Mouse (Mus musculus) spleen, postnatal 4 days (tissue): ENCODE results near the gene Hoxd10.

Source experiments
- DNase-seq, 2 experiments: peaks; one replicate each; pipeline ENCODE4 v3.0.0; 2022; ENCODE audit warnings: low spot score in 2 of 2

Gene Hoxd10

GRCm38 (mm10) chr2:74709465-74710419 lies 18.0 kb downstream of the Hoxd10 start:
- no peak for DNase-seq

- no peak for DNase-seq
Measured at GRCm38 (mm10) chr2:74710929-74711543, 19.3 kb downstream of the Hoxd10 start.

DNA sequence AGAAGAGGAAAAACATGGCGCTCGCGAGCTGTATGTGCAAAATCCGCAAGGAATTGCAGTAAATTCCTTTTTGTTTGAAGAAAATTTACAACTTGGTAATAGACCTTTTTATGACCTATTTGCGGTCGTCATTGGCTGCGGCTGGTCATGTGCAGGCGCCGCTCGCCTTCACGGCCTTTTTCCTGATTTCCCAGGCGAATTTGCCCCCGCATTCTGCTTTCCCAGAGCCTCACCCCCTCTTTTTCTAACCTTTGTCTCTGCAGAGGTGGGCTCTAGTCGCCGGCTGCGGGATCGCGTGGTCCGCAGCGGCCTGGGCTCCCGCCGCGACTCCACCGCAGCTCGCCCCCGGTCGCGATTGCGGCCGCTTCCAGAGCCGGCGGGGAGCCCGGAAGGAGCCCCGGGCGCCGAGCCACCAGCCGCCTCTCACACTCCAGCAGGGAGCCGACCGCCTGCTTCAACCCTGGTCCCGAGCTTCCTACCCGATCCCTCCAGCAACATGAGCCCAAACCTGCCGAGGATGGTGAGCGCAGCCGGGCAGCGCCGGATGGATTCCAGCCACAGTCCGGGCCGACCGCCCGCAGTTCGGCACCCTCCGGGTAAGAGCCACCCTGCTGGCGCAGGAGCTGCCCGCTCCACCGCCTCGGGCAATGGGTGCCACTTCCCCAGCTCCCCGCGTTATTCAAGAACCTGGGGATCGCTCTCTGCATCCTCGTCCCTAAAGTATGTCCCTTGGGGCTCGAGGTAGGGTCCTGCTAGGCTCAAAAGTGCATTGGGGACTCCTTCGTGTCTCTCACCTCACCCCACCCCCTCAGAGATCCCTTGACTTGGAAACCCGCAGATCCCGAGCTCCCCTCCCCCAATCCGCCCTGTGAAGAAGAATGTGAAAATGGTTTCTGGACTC lies 20.2 kb downstream of the Hoxd10 start, which contains the start of the genes Hoxd3 and Hoxd4:
Gene Hoxd3 (plus strand): TSS at position 207 of the 901 bp plus-strand sequence.
Gene Hoxd4 (plus strand): TSS at position 209 of the 901 bp plus-strand sequence.
- DNase-seq = no peak

DNA sequence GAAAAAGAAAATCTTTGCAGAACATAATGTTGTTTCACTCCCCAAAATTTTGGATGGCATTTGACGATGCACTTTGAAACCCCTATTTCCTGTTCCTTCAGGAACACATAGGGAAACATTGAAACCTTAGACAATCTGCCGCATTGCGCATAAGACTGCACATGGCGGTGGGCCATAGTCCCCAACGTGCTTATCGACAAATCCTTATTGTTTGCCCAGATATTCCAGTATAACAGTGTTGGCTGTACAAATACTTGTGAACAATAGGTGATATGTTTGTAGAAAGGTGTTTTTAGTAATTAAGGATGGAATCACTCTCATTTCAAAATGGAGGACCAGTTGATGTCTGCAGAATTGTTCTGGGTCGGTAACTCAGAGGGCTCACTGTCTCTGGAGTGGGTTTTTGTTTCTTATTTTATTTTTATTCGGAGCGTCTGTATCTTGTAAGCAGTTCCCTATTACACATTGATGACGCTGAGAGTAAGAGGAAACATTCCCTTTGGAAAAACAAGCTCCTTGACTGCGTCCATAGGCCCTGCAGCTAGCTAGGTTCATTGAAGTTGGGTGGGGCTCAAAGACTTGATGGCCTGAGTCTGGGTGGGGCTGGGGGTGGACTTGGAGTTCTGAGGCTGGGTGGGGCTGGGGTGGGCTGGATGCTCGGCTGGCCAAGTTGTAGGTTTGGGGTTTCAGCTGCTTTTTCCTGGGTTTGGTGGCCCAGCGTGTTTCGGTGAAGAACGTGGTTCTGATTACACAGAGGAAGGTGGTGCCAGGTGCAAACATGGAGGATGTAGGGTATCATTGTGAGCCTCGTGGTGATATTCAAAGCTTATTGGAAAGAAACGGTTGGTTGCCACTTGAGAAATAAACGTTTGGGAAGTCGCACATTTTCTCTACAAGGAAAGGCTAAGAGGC lies 21.8 kb downstream of the Hoxd10 start:
- DNase-seq = no peak

DNA sequence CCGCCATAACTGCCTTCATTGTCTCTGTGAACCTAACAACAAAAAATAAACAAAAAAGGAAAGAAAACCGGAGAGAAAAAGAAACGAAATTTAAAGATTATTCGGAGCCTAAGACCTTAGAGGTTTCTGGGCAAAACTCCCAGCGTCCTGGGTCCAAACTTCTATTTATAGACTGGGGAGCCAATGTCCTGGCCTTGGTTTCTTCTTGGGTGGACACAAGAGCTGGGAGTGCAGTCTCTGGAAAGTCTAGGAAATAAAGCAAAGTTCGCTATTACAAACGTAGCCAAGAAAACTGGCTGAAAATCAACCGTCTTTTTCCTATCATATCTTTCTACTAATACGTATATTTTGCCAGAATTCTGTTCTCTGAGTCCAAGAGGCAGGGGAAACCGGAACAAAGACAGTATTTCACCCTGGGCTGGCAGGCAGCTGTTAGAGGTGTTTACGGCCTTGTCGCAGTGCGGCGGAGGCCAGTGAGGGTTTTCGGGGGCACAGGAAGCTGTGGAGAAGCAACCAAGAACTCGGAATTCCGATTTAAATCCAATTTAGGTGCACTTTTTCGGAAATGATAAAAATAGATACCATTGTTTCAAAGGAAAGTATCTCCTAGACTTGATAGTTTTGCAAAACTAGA lies 22.5 kb downstream of the Hoxd10 start:
- DNase-seq = no peak

- no peak for DNase-seq
Measured at GRCm38 (mm10) chr2:74714881-74715280, 23.2 kb downstream of the Hoxd10 start.

DNA sequence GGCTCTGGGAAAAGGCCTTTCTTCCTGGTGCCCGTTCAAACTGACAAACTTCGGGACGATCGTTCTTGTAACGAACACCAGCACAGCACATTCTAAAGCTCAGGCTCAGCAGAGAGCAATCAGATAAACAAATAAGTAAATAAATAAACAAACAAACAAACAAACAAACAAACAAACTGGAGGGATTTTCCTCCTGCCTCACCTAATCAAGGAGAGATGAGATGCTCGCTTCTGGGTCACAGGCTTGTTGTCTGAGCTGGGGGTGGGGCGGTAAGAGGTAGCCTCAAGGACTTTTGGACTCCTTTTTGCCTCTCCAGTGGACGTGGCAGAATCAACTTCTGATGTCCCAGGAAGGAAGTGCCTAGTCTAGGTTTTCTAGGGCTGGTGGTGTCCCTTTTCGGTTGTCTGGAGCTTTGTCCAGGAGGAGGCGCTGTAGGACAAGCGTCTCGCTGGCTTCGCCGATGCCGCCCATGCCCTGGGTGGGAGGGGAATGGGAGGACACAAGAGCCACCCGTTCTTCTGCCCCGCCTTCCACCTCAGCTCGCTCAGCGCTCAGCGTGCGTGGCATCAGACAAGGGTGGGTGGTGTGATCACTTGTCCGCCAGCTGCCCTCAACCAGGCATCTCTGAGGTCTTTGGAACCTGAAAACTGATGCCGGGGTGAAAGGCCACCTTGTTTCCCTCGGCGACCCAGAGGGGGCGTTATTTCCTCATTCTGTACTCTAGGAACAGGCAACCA lies 23.9 kb downstream of the Hoxd10 start:
- DNase-seq = peak; percentile 68 to 88

DNA sequence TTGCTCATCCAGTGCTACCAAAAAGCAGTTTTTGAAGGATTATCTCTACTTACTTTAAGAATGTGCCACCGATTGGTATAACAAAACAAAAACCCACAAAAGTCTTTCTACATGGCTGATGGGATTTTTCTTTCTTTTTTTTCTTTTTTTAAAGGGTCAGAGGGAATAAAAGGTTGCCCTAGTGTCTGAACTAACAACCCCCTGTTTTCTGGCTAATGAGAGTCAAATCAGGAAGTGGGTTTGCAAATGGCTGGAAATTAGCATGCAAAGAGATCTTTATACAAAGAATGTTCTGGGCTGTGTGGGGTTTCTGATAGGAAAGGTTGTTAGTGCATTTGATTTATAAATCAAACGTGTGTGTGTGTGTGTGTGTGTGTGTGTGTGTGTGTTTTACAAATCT lies 28.7 kb downstream of the Hoxd10 start:
- no peak for DNase-seq

- DNase-seq = no peak
Measured at GRCm38 (mm10) chr2:74720955-74721491, 29.3 kb downstream of the Hoxd10 start.

DNA sequence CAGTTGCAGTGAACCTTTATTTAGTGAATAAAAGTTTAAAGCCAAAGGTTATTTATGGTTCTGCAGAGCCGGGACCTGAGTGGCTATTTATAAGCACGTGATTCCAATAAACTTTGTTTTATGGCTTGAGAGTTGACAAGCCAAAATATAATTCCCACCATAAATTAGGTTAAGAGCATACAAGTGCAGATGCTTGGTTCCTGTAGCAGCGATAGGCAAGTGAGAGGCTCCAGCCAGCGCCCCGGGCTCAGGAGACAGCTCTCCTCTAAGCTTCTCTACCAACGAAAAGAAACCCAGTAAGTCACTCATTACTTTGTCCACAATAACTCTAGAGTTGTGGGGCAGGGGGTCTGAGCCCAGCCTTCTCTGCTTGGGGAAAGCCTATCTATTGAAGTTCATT lies 30.2 kb downstream of the Hoxd10 start:
- no peak for DNase-seq

- DNase-seq = no peak
Measured at GRCm38 (mm10) chr2:74722949-74723348, 31.2 kb downstream of the Hoxd10 start.

GRCm38 (mm10) chr2:74724244-74725015 lies 32.7 kb downstream of the Hoxd10 start:
- DNase-seq = no peak

- no peak for DNase-seq
Measured at GRCm38 (mm10) chr2:74725171-74725570, 33.4 kb downstream of the Hoxd10 start.

DNA sequence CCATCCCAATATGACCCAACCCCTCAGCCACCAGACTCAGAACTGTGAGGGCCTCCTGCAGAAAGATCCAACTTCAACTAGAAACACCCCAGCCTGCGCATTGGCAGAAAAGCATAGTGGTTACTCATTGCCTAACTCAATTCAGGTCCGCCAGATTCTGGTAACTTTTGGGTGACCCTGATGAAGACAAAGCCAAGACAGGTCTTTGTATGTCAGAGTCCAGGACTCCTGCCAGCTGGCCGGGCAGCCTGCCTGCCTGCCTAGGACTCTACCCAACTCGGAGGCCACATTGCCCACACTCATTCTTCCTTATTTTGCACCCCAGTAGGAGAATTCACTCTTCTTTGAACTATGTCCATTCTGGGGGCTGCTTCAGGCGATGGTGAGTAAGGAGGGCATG lies 34.8 kb downstream of the Hoxd10 start, which contains the start of gene Gm28230:
Gene Gm28230 (plus strand): TSS at position 178 of the 400 bp plus-strand sequence.
- no peak for DNase-seq

DNA sequence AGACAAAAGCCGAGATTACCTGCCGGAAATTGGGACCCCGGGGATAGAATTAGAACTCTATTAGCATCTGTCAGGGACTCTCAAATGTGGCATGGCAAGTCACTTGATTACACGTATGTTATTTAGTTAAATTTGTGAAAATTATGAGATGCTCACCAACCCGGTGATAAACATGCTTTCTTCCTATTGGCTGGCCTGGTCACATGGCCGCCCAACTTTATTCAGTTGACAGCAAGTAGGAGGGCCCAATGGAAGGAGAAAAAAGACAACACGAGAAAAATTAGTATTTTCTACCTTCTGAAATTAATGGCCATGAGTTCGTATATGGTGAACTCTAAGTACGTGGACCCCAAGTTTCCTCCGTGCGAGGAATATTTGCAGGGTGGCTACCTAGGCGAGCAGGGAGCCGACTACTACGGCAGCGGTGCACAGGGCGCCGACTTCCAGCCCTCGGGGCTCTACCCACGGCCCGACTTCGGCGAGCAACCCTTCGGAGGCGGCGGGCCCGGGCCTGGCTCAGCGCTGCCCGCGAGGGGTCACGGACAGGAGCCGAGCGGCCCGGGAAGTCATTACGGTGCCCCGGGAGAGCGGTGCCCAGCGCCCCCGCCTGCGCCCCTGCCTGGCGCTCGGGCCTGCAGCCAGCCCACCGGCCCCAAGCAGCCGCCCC lies 35.4 kb downstream of the Hoxd10 start:
- no peak for DNase-seq

DNA sequence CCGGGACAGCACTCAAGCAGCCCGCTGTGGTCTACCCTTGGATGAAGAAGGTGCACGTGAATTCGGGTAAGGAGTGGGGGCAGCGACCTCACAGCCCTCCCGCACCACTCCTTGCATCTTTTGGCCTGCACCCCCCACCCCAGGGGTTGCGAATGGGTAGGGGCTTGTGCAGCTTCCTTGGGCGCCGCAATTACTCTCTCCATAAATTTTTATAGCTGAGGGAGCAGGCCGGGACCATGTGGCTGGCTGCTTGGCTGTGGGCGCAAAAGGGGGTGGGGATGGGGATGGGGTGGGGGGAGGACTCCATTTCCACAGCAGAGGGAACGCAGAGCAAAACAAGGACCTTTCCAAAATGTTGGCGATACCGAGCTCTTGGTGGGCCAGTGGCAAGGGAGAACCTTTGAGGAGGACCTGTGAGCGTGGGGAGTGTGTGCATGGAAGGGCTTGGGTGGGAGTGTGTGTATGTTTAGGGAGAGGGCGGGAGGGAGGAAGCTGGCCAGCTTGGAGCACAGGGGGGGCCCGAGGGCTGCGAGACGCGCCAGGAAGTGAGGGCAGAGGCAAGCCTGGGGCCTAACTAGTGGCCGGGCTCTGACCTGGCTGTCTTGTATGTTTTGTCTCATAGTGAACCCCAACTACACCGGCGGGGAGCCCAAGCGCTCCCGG lies 36.0 kb downstream of the Hoxd10 start:
- no peak for DNase-seq

DNA sequence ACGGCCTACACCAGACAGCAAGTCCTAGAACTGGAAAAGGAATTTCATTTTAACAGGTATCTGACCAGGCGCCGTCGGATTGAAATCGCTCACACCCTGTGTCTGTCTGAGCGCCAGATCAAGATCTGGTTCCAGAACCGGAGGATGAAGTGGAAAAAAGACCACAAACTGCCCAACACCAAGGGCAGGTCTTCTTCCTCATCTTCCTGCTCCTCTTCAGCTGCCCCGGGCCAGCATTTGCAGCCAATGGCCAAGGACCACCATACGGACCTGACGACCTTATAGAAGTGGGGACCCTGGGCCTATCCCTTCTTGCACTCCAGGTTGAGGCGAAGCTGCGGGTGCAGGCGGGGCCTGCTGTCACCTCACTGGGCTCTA lies 36.6 kb downstream of the Hoxd10 start:
- no peak for DNase-seq
